Mouse (Mus musculus): ENCODE measurements at regions not wholly inside any gene's neighbourhood (a gene's known extent, or its start where the extent isn't known, plus 50 kb on each side); places are given as distances from the start of the nearest gene placed in this dataset.

- TF ChIP-seq CTCF (IDR thresholded peaks at IDR 0.05; ENCODE audit: control insufficient read depth, insufficient read depth, insufficient replicate concordance, low read depth, low read length) (no peak), POLR2A (IDR thresholded peaks at IDR 0.05; ENCODE audit: control insufficient read depth, low read depth, low read length) (no peak)
Measured at GRCm38 (mm10) chr6:98104432-98104831, 238.1 kb downstream of the Gm765 start.
